21 mouse cellular contexts compared by ENCODE assay signal in genomic region chr4:88019645-88020044, GRCm38 (mm10). TPM values are rescaled to one million over a fixed set of nuclear protein-coding genes. Genes with fewer than 3 reads are reported as not detected.
DNase-seq lines count a peak whose midpoint lies in the region; ATAC-seq and TF ChIP-seq lines count a peak whose summit lies in the region.
"Had no signal": no experiment of that assay in that cellular context is flagged by ENCODE, and none has a peak within 500 bp of the region (broad histone marks: within the 10 kb centered on the region; RNA-seq: fewer than 3 reads in every experiment).

No protein-coding gene starts in this region.

- ATAC-seq in common myeloid progenitor, adult 5-6 weeks (replicated peaks; ENCODE audit: low read depth, poor library complexity, severe bottlenecking): 0 out of 2 replicates have a peak, but pooled peaks have one; percentile 26
- no peak for ATAC-seq in hindbrain, embryonic 13.5 days (ENCODE audit: low FRiP score)
- ATAC-seq: activated CD4-positive, CD25-positive, alpha-beta regulatory T cell, adult 4 months; CD4-positive, CD25-positive, alpha-beta regulatory T cell, adult 4 months; Patski had no signal

- peak; percentile 21 for DNase-seq in heart, adult 11 months
- DNase-seq in heart, postnatal 10 days: no peak
- peak; percentile 71 for DNase-seq in MEL (ENCODE audit: low read depth, low spot score)
- no peak for DNase-seq in urinary bladder, postnatal 4 days (ENCODE audit: low spot score in 2 of 2)
- DNase-seq: adrenal gland, adult 2 months; adrenal gland, adult 8-10 months; adrenal gland, postnatal 10 days; adrenal gland, postnatal 14 days; adrenal gland, postnatal 25 days; adrenal gland, postnatal 36 days; cerebellum, adult 11 months; cerebellum, adult 11-12 months; cerebellum, adult 18-20 months; cerebellum, adult 2 months had no signal

- no peaks in the 10 kb centered on the region for H3K27me3 ChIP-seq in MEL (ENCODE audit: control insufficient read depth in 1 of 2, insufficient read depth in 2 of 2, low read length in 2 of 2)
- H3K27me3 ChIP-seq in hindbrain, embryonic 13.5 days: no peaks in the 10 kb centered on the region
- H3K27me3 ChIP-seq: CH12.LX, Patski had no signal

- no peaks in the 10 kb centered on the region for H3K9me3 ChIP-seq in MEL (replicated peaks; ENCODE audit: insufficient read depth, low read length)
- no peaks in the 10 kb centered on the region for H3K9me3 ChIP-seq in hindbrain, embryonic 13.5 days
- H3K9me3 ChIP-seq: G1E had no signal

- no peak overlapping the region for H3K4me2 ChIP-seq in hindbrain, embryonic 13.5 days

- 79% methylated on average over 4 of the region's 4 CpGs for WGBS in hindbrain, embryonic 13.5 days

- H3K79me2 ChIP-seq in MEL (ENCODE audit: control insufficient read depth, insufficient read depth, low read length, poor library complexity): peaks cover 2% of the 10 kb centered on the region; the same call in 1 of the 2 replicates

- H3K4me1 ChIP-seq in MEL (ENCODE audit: control insufficient read depth in 1 of 2, insufficient read depth in 2 of 2, low read length in 2 of 2): peaks cover 14 to 20% of the 10 kb centered on the region in 2 experiments
- H3K4me1 ChIP-seq in hindbrain, embryonic 13.5 days (replicated peaks): peaks cover 40% of the 10 kb centered on the region

- H3K4me3 ChIP-seq in MEL (ENCODE audit: control insufficient read depth in 1 of 2, insufficient read depth in 1 of 2, low read depth in 2 of 2, low read length in 2 of 2): no peak overlapping the region
- no peak overlapping the region for H3K4me3 ChIP-seq in hindbrain, embryonic 13.5 days

- no peak overlapping the region for H3K9ac ChIP-seq in MEL (ENCODE audit: control insufficient read depth, low read depth, low read length, poor library complexity, severe bottlenecking)
- no peak overlapping the region for H3K9ac ChIP-seq in hindbrain, embryonic 13.5 days

- no peak for TF ChIP-seq POLR2A in MEL (IDR thresholded peaks at IDR 0.05; ENCODE audit: control insufficient read depth in 1 of 2, insufficient read depth in 1 of 2, low read depth in 1 of 2, low read length in 2 of 2, poor library complexity in 1 of 2)

- TF ChIP-seq CTCF in MEL (IDR thresholded peaks at IDR 0.05 in 2 of 3, conservative IDR thresholded peaks at IDR 0.05 in 1 of 3; ENCODE audit: control insufficient read depth in 1 of 3, insufficient read depth in 1 of 3, low read depth in 2 of 3, low read length in 3 of 3, poor library complexity in 1 of 3, severe bottlenecking in 1 of 3): no peak

- no peak for TF ChIP-seq RAD21 in MEL (IDR thresholded peaks at IDR 0.05; ENCODE audit: low read depth, low read length)

- H3K36me3 ChIP-seq in MEL (ENCODE audit: control insufficient read depth in 1 of 2, insufficient read depth in 2 of 2, low read length in 2 of 2): peaks cover 0 to 26% of the 10 kb centered on the region in 2 experiments; a peak in 2 of 4 replicates
- H3K36me3 ChIP-seq in hindbrain, embryonic 13.5 days: peaks cover 10% of the 10 kb centered on the region; the same call in 1 of the 2 replicates

- TF ChIP-seq EP300 in MEL (IDR thresholded peaks at IDR 0.05; ENCODE audit: low read depth in 1 of 2, low read length in 2 of 2): peak; percentile 51 to 68; a peak in 3 of 4 replicates

- 0 out of 2 replicates have a peak overlapping the region, but pooled peaks have one; percentile 30 for H3K27ac ChIP-seq in MEL (ENCODE audit: control insufficient read depth, low read depth, low read length)
- no peak overlapping the region for H3K27ac ChIP-seq in hindbrain, embryonic 13.5 days

- intact Hi-C loops in heart, postnatal 10 days (cut with DNase I): no loop called here

TF ChIP-seq in MEL, 35 proteins besides CTCF, POLR2A, EP300 and RAD21:
- TF ChIP-seq ZC3H11A (IDR thresholded peaks at IDR 0.05; ENCODE audit: low read depth, low read length) (no peak), POLR2AphosphoS5 (IDR thresholded peaks at IDR 0.05; ENCODE audit: borderline replicate concordance, low read depth, low read length) (no peak), NELFE (IDR thresholded peaks at IDR 0.05; ENCODE audit: low read depth, low read length) (no peak), SIN3A (IDR thresholded peaks at IDR 0.05; ENCODE audit: low read length) (peak; percentile 57), RCOR1 (IDR thresholded peaks at IDR 0.05; ENCODE audit: low read depth, low read length) (peak; percentile 80), MEF2A (IDR thresholded peaks at IDR 0.05; ENCODE audit: extremely low read depth, insufficient replicate concordance, low read depth, low read length, poor library complexity, severe bottlenecking) (no peak), BHLHE40 (IDR thresholded peaks at IDR 0.05; ENCODE audit: borderline replicate concordance, low read depth, low read length) (no peak), KAT2A (conservative IDR thresholded peaks at IDR 0.05; ENCODE audit: low read depth, low read length) (no peak), MXI1 (IDR thresholded peaks at IDR 0.05; ENCODE audit: low read depth, low read length) (no peak), UBTF (IDR thresholded peaks at IDR 0.05; ENCODE audit: borderline replicate concordance, insufficient read depth, low read depth, low read length) (no peak), JUND (IDR thresholded peaks at IDR 0.05; ENCODE audit: low read depth, low read length) (no peak), USF1 (IDR thresholded peaks at IDR 0.05; ENCODE audit: low read depth, low read length) (no peak), MAX (IDR thresholded peaks at IDR 0.05; ENCODE audit: low read length) (no peak), ZMIZ1 (IDR thresholded peaks at IDR 0.05; ENCODE audit: low read depth, low read length) (no peak), MAFK (IDR thresholded peaks at IDR 0.05; ENCODE audit: borderline replicate concordance, low read depth, low read length) (no peak), POLR2AphosphoS2 (IDR thresholded peaks at IDR 0.05; ENCODE audit: low read length) (no peak), MYC (IDR thresholded peaks at IDR 0.05; ENCODE audit: low read depth, low read length) (no peak), ZKSCAN1 (IDR thresholded peaks at IDR 0.05; ENCODE audit: low read depth, low read length) (no peak), GABPA (IDR thresholded peaks at IDR 0.05; ENCODE audit: low read depth, low read length) (no peak), CHD1 (IDR thresholded peaks at IDR 0.05; ENCODE audit: low read depth, low read length) (no peak), TAL1 (IDR thresholded peaks at IDR 0.05; ENCODE audit: low read length) (no peak), ETS1 (IDR thresholded peaks at IDR 0.05; ENCODE audit: low read depth, low read length) (peak; percentile 62), GATA1 (IDR thresholded peaks at IDR 0.05; ENCODE audit: low read depth, low read length) (peak; percentile 83), CHD2 (IDR thresholded peaks at IDR 0.05; ENCODE audit: low read length) (no peak), NRF1 (IDR thresholded peaks at IDR 0.05; ENCODE audit: insufficient read depth, low read depth, low read length, poor library complexity, severe bottlenecking) (no peak), ZNF384 (IDR thresholded peaks at IDR 0.05; ENCODE audit: low read depth, low read length) (no peak), USF2 (IDR thresholded peaks at IDR 0.05; ENCODE audit: borderline replicate concordance in 1 of 2, insufficient read depth in 1 of 2, low read depth in 1 of 2, low read length in 2 of 2) (no peak), TCF12 (IDR thresholded peaks at IDR 0.05; ENCODE audit: low read depth, low read length) (0 out of 2 replicates have a peak, but pooled peaks have one; percentile 9)
TF ChIP-seq in MEL: peak in this region for 5.

RNA-seq across cellular contexts. Expression of gene Mllt3, which starts 13.5 kb away (rescaled TPM):
- total RNA-seq in heart, postnatal 10 days (2021): 10 to 100 TPM; 10.7 to 12.3 TPM
- total RNA-seq in MEL (2012; rRNA removed): 15.4 and 26.6 TPM in 2 replicates
- 10 to 100 TPM in 1 of 2 experiments, not detected in 1; 75.3 TPM for polyA plus RNA-seq in MEL (2012; ENCODE audit: insufficient read depth in 1 of 2, insufficient read length in 2 of 2, low read depth in 1 of 2, low replicate concordance in 2 of 2, missing spikeins in 1 of 2)
- 30.6 and 31.7 TPM in 2 replicates for total RNA-seq in common myeloid progenitor, adult 5-6 weeks (2017)
- polyA plus RNA-seq in hindbrain, embryonic 13.5 days (2015; fragmentation: Nextera tagmentation; extraction: Ambion mirVana): 108 and 110 TPM in 2 replicates

Comparison
In these comparisons a context has a peak if more than half of its experiments do, and no peak if none do; other contexts are left out.
1. DNase-seq: peak in heart, adult 11 months (single experiment) and MEL (single experiment); none in heart, postnatal 10 days (0 of 2) and urinary bladder, postnatal 4 days (0 of 2).